Mouse (Mus musculus): ENCODE results near the gene Slc4a1. TPM values are rescaled to one million over a fixed set of nuclear protein-coding genes. Genes with fewer than 3 reads are reported as not detected.

Slc4a1 gene
- total and polyA plus RNA-seq, 2 experiments from 2014 or later, result 0.48 to 0.84 TPM

DNA sequence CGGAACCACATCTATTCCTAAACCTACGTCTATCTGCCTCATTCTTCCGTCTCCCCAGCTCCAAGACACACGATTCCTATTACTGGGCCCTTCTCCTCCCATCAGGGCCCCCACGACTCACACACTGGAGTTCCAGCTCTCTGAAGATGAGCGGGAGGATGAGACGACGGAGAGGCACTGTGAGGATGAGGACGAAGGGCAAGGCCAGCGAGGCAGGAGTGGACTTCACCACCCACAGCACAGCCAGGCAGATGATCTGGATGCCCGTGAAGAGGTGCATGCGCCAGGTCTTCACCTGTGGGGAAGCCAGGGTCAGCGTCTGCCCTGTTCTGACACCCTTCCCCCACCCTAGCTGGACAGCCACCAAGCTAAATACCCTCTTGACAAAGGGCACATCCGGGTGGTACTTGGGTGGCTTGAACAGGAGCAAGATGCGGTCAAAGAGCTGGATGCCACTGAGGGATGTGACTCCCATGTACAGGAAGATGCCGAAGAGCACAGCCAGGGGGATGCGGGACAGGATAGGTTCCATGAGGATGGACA is 15.0 kb downstream of the Slc4a1 start:
- Histone ChIP-seq H3K4me3 (ENCODE audit: low read length) (no peak overlapping the region), H3K4me2 (ENCODE audit: low read depth, low read length) (no peak overlapping the region), H3K9ac (replicated peaks; ENCODE audit: low read length) (no peak overlapping the region), H3K27me3 (ENCODE audit: insufficient read depth, low read length) (no peaks in the 10 kb centered on the region), H3K4me1 (ENCODE audit: insufficient read depth, low read length) (no peaks in the 10 kb centered on the region), H3K36me3 (ENCODE audit: insufficient read depth, low read length) (no peaks in the 10 kb centered on the region), H3K9me3 (ENCODE audit: low read length) (no peaks in the 10 kb centered on the region), H3K27ac (no peak overlapping the region)
- 89% methylated on average over 17 of the region's 17 CpGs for WGBS
- ATAC-seq, result no peak
- no peak for DNase-seq (ENCODE audit: low spot score)
- TF ChIP-seq CTCF (IDR thresholded peaks at IDR 0.05; ENCODE audit: low read depth), result no peak

DNA sequence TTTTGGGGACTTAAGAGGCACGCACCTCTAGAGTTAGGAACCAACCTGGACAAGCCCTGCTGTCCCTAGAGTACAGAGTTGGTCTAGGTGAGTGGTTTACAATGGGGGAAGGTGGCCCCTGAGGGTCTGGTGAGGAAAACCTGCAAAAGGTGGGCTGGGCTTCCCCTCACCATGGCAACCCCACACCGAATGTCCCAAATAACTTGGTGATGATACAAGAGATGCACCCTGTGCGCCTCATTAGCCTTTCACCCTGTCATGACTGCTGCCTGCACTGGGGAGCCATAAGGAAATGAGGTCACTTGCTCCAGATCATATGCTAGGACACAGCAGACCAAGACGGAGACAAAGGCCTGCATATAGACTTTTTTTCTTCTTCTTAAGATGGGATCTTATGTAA is 15.6 kb downstream of the Slc4a1 start:
- Histone ChIP-seq H3K27me3 (ENCODE audit: insufficient read depth, low read length) (no peaks in the 10 kb centered on the region), H3K27ac (no peak overlapping the region), H3K4me1 (ENCODE audit: insufficient read depth, low read length) (no peaks in the 10 kb centered on the region), H3K4me2 (ENCODE audit: low read depth, low read length) (no peak overlapping the region), H3K9me3 (ENCODE audit: low read length) (no peaks in the 10 kb centered on the region), H3K36me3 (ENCODE audit: insufficient read depth, low read length) (no peaks in the 10 kb centered on the region), H3K9ac (replicated peaks; ENCODE audit: low read length) (no peak overlapping the region), H3K4me3 (ENCODE audit: low read length) (no peak overlapping the region)
- no peak for DNase-seq (ENCODE audit: low spot score)
- no peak for TF ChIP-seq CTCF (IDR thresholded peaks at IDR 0.05; ENCODE audit: low read depth)
- ATAC-seq, result no peak
- WGBS, result 83% methylated on average over 4 of the region's 4 CpGs

DNA sequence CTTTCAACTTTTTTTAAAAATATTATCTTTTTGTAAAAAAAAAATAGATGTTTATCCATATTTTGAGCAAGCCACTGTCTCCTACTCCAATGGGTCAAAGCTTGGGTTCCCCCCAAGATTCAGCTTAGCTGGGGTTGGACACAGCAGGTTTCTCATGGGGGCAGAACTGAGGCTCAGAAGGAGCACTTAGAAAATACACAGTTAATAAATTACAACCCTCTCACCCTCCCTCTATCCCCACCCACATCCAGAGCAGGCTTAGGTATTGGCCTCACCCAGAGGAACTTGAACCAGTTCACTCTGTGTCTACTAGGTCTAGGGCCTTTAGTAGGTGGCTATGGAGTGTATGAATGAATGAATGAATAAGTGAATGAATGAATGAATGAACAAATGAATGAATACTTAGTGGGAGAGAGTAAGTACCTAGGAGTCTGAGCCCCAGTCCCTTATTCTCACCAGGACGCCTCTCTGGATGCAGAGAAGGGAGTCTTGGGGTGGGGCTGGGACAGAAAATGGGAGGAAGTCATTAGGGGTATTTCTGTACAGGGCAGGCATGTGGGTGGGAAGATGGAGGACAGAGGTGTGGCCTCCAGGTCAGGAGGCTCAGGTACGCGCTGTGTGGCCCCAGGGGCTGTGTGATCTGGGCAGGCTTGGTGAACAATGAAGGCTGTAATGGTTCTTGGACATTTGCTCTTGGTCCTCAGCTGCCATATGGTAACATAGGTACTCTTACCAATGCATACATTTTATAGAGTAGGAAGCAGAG is 16.6 kb downstream of the Slc4a1 start:
- Histone ChIP-seq H3K9ac (replicated peaks; ENCODE audit: low read length) (no peak overlapping the region), H3K4me3 (ENCODE audit: low read length) (no peak overlapping the region), H3K36me3 (ENCODE audit: insufficient read depth, low read length) (no peaks in the 10 kb centered on the region), H3K4me1 (ENCODE audit: insufficient read depth, low read length) (no peaks in the 10 kb centered on the region), H3K27ac (no peak overlapping the region), H3K27me3 (ENCODE audit: insufficient read depth, low read length) (no peaks in the 10 kb centered on the region), H3K9me3 (ENCODE audit: low read length) (no peaks in the 10 kb centered on the region), H3K4me2 (ENCODE audit: low read depth, low read length) (no peak overlapping the region)
- no peak for TF ChIP-seq CTCF (IDR thresholded peaks at IDR 0.05; ENCODE audit: low read depth)
- no peak for ATAC-seq
- WGBS, result 90% methylated on average over 3 of the region's 3 CpGs
- no peak for DNase-seq (ENCODE audit: low spot score)

DNA sequence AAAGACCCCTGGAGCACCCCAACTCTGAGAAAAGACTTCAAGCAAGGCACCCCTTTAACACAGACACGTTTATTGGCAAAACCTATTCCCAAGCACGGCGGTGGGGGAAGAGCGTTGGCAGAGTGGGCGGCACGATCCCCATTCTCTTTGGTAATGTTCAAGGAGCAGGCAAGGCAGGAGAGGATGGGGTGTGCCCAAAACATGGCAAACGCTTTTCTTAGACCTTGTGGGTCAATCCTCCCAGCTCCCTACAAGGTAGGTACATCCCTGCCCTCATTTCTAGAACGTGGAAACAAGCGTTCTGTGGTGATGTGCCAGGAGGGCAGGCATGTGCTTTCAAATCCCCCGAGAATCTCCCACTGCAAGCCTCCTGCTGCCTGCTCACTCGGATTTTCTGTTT is 17.2 kb downstream of the Slc4a1 start:
- Histone ChIP-seq H3K27me3 (ENCODE audit: insufficient read depth, low read length) (no peaks in the 10 kb centered on the region), H3K4me1 (ENCODE audit: insufficient read depth, low read length) (no peaks in the 10 kb centered on the region), H3K4me3 (ENCODE audit: low read length) (no peak overlapping the region), H3K4me2 (ENCODE audit: low read depth, low read length) (no peak overlapping the region), H3K27ac (no peak overlapping the region), H3K9ac (replicated peaks; ENCODE audit: low read length) (no peak overlapping the region), H3K36me3 (ENCODE audit: insufficient read depth, low read length) (no peaks in the 10 kb centered on the region), H3K9me3 (ENCODE audit: low read length) (no peaks in the 10 kb centered on the region)
- 77% methylated on average over 11 of the region's 11 CpGs for WGBS
- TF ChIP-seq CTCF (IDR thresholded peaks at IDR 0.05; ENCODE audit: low read depth), result no peak
- DNase-seq (ENCODE audit: low spot score), result no peak
- ATAC-seq, result no peak

DNA sequence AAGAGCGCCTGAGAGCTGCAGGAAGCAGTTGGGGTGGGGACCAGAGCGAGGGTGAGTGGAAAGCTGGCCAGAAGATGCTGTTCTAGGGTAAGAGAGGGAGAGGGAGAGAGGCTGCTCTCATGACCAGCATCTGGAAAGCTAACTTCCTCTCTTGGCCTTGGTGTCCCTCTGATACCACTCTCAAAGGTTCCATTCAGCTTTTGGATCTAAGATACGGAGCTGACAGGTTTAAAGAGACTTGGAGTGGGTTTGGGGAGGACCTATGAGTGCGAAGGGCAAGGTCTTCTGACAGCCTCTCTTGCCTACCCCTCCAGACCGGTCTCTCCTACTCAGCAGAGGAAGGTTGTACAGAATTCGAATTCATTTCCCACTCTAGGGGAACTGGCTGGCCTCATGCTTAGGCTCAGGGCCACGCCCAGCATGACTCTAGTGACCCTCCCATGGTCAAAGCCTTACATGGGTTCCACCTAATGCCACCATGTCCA is 17.9 kb downstream of the Slc4a1 start:
- Histone ChIP-seq H3K27me3 (ENCODE audit: insufficient read depth, low read length) (no peaks in the 10 kb centered on the region), H3K9me3 (ENCODE audit: low read length) (no peaks in the 10 kb centered on the region), H3K27ac (no peak overlapping the region), H3K36me3 (ENCODE audit: insufficient read depth, low read length) (no peaks in the 10 kb centered on the region), H3K4me2 (ENCODE audit: low read depth, low read length) (no peak overlapping the region), H3K9ac (replicated peaks; ENCODE audit: low read length) (no peak overlapping the region), H3K4me1 (ENCODE audit: insufficient read depth, low read length) (no peaks in the 10 kb centered on the region), H3K4me3 (ENCODE audit: low read length) (no peak overlapping the region)
- TF ChIP-seq CTCF (IDR thresholded peaks at IDR 0.05; ENCODE audit: low read depth), result no peak
- WGBS, result 85% methylated on average over 7 of the region's 7 CpGs
- no peak for DNase-seq (ENCODE audit: low spot score)
- no peak for ATAC-seq

DNA sequence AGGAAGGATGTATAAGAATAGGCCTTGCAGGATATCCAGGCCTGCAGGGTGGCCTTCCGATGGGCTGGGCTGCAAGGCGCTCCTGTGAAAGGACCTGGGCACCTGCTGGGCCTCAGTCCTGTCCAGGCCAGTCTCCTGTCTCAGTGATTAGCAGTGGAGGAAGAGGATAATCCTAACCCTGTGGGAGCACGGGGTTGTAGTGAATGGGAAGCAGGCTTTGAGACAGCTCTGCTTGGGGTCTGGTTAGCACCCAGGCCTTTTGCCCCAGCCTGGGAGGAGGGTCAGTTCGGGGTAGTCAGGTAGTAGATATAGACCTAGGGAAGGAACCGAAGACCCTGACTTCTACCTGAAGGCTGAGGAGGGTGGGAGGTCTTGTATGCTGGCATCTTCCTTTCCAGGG is 18.3 kb downstream of the Slc4a1 start:
- Histone ChIP-seq H3K4me2 (ENCODE audit: low read depth, low read length) (no peak overlapping the region), H3K27ac (no peak overlapping the region), H3K36me3 (ENCODE audit: insufficient read depth, low read length) (no peaks in the 10 kb centered on the region), H3K9ac (replicated peaks; ENCODE audit: low read length) (no peak overlapping the region), H3K9me3 (ENCODE audit: low read length) (no peaks in the 10 kb centered on the region), H3K27me3 (ENCODE audit: insufficient read depth, low read length) (no peaks in the 10 kb centered on the region), H3K4me3 (ENCODE audit: low read length) (no peak overlapping the region), H3K4me1 (ENCODE audit: insufficient read depth, low read length) (no peaks in the 10 kb centered on the region)
- WGBS, result 76% methylated on average over 5 of the region's 5 CpGs
- DNase-seq (ENCODE audit: low spot score) (no peak), ATAC-seq (no peak)
- no peak for TF ChIP-seq CTCF (IDR thresholded peaks at IDR 0.05; ENCODE audit: low read depth)

DNA sequence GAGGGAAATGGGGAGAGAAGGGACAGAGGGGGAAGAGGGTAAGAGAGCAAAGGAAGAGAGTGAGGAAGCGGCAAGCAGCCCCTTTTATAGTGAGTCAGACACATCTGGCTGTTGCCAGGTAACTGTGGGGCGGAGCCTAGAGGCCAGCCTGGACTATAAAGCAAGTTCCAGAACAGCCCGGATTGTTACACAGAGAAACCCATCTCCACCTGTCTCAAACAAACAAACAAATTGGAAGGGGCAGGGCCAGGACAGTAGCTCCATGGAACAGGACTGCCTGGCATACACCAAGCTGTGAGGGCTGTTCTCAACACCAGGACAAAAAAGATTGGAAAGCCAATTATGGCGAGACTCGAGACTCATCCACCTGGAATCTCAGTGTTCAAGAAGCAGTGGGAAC is 19.1 kb downstream of the Slc4a1 start:
- 60% methylated on average over 5 of the region's 5 CpGs for whole genome bisulfite sequencing
- no peak for DNase-seq (ENCODE audit: low spot score)
- ATAC-seq, result no peak

More for the DNA sequence above, 19.1 kb downstream of the Slc4a1 start:
- no peak overlapping the region for H3K27ac ChIP-seq
- H3K4me1 ChIP-seq (ENCODE audit: insufficient read depth, low read length), result no peaks in the 10 kb centered on the region
- H3K9ac ChIP-seq (replicated peaks; ENCODE audit: low read length), result no peak overlapping the region
- H3K36me3 ChIP-seq (ENCODE audit: insufficient read depth, low read length), result no peaks in the 10 kb centered on the region
- no peaks in the 10 kb centered on the region for H3K27me3 ChIP-seq (ENCODE audit: insufficient read depth, low read length)
- H3K9me3 ChIP-seq (ENCODE audit: low read length), result no peaks in the 10 kb centered on the region
- TF ChIP-seq CTCF (IDR thresholded peaks at IDR 0.05; ENCODE audit: low read depth), result no peak
- H3K4me2 ChIP-seq (ENCODE audit: low read depth, low read length), result no peak overlapping the region
- H3K4me3 ChIP-seq (ENCODE audit: low read length), result no peak overlapping the region

All from hindbrain, postnatal 0 days (tissue).